Mouse (Mus musculus) embryonic facial prominence, embryonic 10.5 days (tissue): ENCODE measurements around the gene Rnf150. TPM values are rescaled to one million over a fixed set of nuclear protein-coding genes. Genes with fewer than 3 reads are reported as not detected.

Experiments used
- DNase-seq: peaks from one replicate; pipeline ENCODE4 v3.0.0-alpha.2; 2017; ENCODE audit warnings: low spot score
- H3K27ac ChIP-seq: fragments of 300-500 bp; sonication (generic); replicated peaks from 2 replicates; pipeline ENCODE4 v1.5.1; 2016; ENCODE audit warnings: mild to moderate bottlenecking
- H3K27me3 ChIP-seq: fragments of 300-500 bp; sonication (generic); replicated peaks from 2 replicates; pipeline ENCODE4 v1.6.1; 2016; ENCODE audit warnings: low read depth, mild to moderate bottlenecking; ENCODE audit not compliant: poor library complexity, severe bottlenecking
- H3K36me3 ChIP-seq: fragments of 300-500 bp; sonication (generic); replicated peaks from 2 replicates; pipeline ENCODE4 v1.6.1; 2016; ENCODE audit warnings: mild to moderate bottlenecking, moderate library complexity
- H3K4me1 ChIP-seq: fragments of 300-500 bp; sonication (generic); 2 replicates; pipeline ENCODE4 v1.6.1; 2016
- H3K4me3 ChIP-seq: fragments of 300-500 bp; sonication (generic); 2 replicates; pipeline ENCODE4 v1.5.1; 2016; ENCODE audit warnings: mild to moderate bottlenecking, moderate library complexity
- H3K9me3 ChIP-seq: fragments of 300-500 bp; sonication (generic); 2 replicates; pipeline ENCODE4 v1.6.1; 2016; ENCODE audit warnings: mild to moderate bottlenecking
- WGBS: fragments of 180-500 bp; shearing (Covaris S2); methylation state at CpG from one replicate; pipeline ENCODE4 v1.1.7; 2016; 5-methylcytosine and 5-hydroxymethylcytosine counted together
- polyA plus RNA-seq: library from polyadenylated mRNA; unstranded; fragments of >200 nt; fragmentation: Nextera tagmentation; extraction: Ambion mirVana; gene quantifications from 2 replicates; pipeline ENCODE4 v1.2.1, GENCODE M21; 2016

Gene Rnf150
- polyA plus RNA-seq, 1 experiment from 2014 or later = 2.5 TPM

GRCm38 (mm10) chr8:82964537-82964936 is 101.4 kb downstream of the Rnf150 start:
- Histone ChIP-seq H3K27me3 (no peaks in the 10 kb centered on the region), H3K36me3 (no peaks in the 10 kb centered on the region), H3K4me1 (peaks cover 17% of the 10 kb centered on the region), H3K27ac (no peak overlapping the region), H3K4me3 (no peak overlapping the region), H3K9me3 (no peaks in the 10 kb centered on the region)
- WGBS = 79% methylated on average over 2 of the region's 2 CpGs
- no peak for DNase-seq

GRCm38 (mm10) chr8:82967879-82968678 is 104.9 kb downstream of the Rnf150 start:
- Histone ChIP-seq H3K36me3 (no peaks in the 10 kb centered on the region), H3K27ac (no peak overlapping the region), H3K4me1 (peaks cover 40% of the 10 kb centered on the region), H3K27me3 (no peaks in the 10 kb centered on the region), H3K4me3 (no peak overlapping the region), H3K9me3 (no peaks in the 10 kb centered on the region)
- DNase-seq = no peak
- 72% methylated on average over 8 of the region's 8 CpGs for WGBS

DNA sequence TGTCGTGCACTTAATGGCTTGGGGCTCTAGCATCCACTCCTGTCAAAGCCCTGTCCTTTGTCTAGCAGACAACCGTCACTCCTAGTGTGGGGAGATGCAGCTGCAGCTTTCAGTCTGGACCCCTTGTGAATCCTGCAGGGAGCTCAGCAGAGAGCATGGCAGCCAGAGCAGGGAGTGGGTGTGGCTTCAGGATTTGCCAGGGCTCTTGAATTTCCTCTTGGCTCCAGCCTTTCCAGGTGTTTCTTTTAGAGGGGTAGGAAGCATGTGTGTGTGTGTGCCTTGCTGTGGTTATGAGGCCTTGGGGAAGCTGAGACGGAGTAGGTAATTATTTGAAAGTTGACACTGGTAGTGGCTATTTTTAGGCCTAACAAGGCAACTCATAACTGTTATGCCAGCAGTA is 106.8 kb downstream of the Rnf150 start:
- Histone ChIP-seq H3K27ac (peak overlapping the region; percentile 52), H3K9me3 (no peaks in the 10 kb centered on the region), H3K27me3 (no peaks in the 10 kb centered on the region), H3K4me1 (peaks cover 44% of the 10 kb centered on the region), H3K4me3 (no peak overlapping the region), H3K36me3 (no peaks in the 10 kb centered on the region)
- peak; percentile 53 for DNase-seq
- WGBS = 17% methylated on average over 3 of the region's 3 CpGs

DNA sequence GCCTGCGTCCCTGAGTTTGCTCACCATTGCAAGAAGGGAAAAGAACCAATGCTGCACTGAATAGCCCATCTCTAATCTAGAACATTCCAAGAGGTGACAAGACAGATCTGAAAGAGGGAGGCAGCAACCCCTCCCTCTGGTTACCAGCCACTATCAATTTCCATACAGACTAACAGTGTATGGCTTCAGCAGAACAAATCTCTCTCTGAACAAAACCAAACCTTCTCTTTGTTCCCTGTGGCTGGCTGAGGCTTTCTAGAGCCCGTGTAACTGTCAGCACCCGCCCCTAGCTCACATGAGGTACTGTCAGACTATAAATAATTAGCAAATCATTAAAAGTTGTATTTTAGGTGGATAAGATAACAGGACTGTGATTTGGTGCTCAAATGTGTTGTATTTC is 109.7 kb downstream of the Rnf150 start:
- Histone ChIP-seq H3K27ac (peak overlapping the region; percentile 59), H3K4me3 (no peak overlapping the region), H3K36me3 (0 out of 2 replicates have a peak, but pooled peaks cover 4% of the 10 kb centered on the region), H3K4me1 (peaks cover 44% of the 10 kb centered on the region), H3K27me3 (no peaks in the 10 kb centered on the region), H3K9me3 (no peaks in the 10 kb centered on the region)
- 80% methylated on average over 3 of the region's 3 CpGs for WGBS
- no peak for DNase-seq

DNA sequence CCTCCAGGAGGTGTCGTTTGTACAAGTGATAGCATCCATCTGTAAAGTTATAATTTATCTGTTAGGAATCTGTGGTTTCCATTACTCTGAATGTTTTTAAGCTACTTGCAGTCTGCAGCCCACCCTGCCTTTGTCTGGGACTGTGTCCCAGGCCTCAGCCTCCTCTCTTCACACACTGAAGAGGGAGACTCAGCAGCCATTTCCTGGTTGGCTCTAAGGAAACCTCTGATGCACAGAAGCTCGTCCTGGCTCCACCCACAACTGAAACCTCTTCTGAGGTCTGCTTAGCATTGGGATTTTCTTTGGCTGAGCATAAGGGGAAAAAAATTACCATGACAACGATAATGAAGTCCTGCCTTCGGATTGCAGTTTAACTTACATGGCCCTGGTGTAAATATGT is 110.2 kb downstream of the Rnf150 start:
- Histone ChIP-seq H3K4me3 (no peak overlapping the region), H3K9me3 (no peaks in the 10 kb centered on the region), H3K36me3 (0 out of 2 replicates have a peak, but pooled peaks cover 4% of the 10 kb centered on the region), H3K27ac (peak overlapping the region; percentile 30; the same call in 1 of the 2 replicates), H3K4me1 (peaks cover 39% of the 10 kb centered on the region), H3K27me3 (no peaks in the 10 kb centered on the region)
- WGBS = 59% methylated on average over 4 of the region's 4 CpGs
- peak; percentile 27 for DNase-seq

GRCm38 (mm10) chr8:82981244-82981855 is 118.2 kb downstream of the Rnf150 start:
- no peaks in the 10 kb centered on the region for H3K9me3 ChIP-seq
- H3K4me1 ChIP-seq = peaks cover 4% of the 10 kb centered on the region; the same call in 1 of the 2 replicates
- H3K4me3 ChIP-seq = no peak overlapping the region
- 86% methylated on average over 4 of the region's 4 CpGs for WGBS
- H3K27me3 ChIP-seq = no peaks in the 10 kb centered on the region
- no peak overlapping the region for H3K27ac ChIP-seq
- no peak for DNase-seq
- H3K36me3 ChIP-seq = no peaks in the 10 kb centered on the region

GRCm38 (mm10) chr8:82982873-82983272 is 119.7 kb downstream of the Rnf150 start:
- 73% methylated on average over 1 of the region's 1 CpGs for WGBS
- Histone ChIP-seq H3K9me3 (no peaks in the 10 kb centered on the region), H3K4me3 (no peak overlapping the region), H3K4me1 (peaks cover 4% of the 10 kb centered on the region; the same call in 1 of the 2 replicates), H3K27ac (no peak overlapping the region), H3K27me3 (no peaks in the 10 kb centered on the region), H3K36me3 (no peaks in the 10 kb centered on the region)
- DNase-seq = no peak

GRCm38 (mm10) chr8:82983301-82983700 is 120.1 kb downstream of the Rnf150 start:
- peaks cover 4% of the 10 kb centered on the region; the same call in 1 of the 2 replicates for H3K4me1 ChIP-seq
- 80% methylated on average over 5 of the region's 5 CpGs for WGBS
- H3K4me3 ChIP-seq = no peak overlapping the region
- H3K36me3 ChIP-seq = no peaks in the 10 kb centered on the region
- no peak overlapping the region for H3K27ac ChIP-seq
- H3K9me3 ChIP-seq = no peaks in the 10 kb centered on the region
- no peaks in the 10 kb centered on the region for H3K27me3 ChIP-seq
- DNase-seq = no peak

- Histone ChIP-seq H3K4me1 (peaks cover 12% of the 10 kb centered on the region; the same call in 1 of the 2 replicates), H3K4me3 (no peak overlapping the region), H3K9me3 (no peaks in the 10 kb centered on the region), H3K27me3 (no peaks in the 10 kb centered on the region), H3K27ac (no peak overlapping the region), H3K36me3 (no peaks in the 10 kb centered on the region)
- DNase-seq = no peak
- 72% methylated on average over 4 of the region's 4 CpGs for WGBS
Measured at GRCm38 (mm10) chr8:82992093-82992492, 128.9 kb downstream of the Rnf150 start.

GRCm38 (mm10) chr8:82995727-82996438 is 132.7 kb downstream of the Rnf150 start:
- H3K4me3 ChIP-seq = no peak overlapping the region
- no peak for DNase-seq
- no peaks in the 10 kb centered on the region for H3K36me3 ChIP-seq
- WGBS = 56% methylated on average over 3 of the region's 3 CpGs
- H3K27ac ChIP-seq = no peak overlapping the region
- no peaks in the 10 kb centered on the region for H3K9me3 ChIP-seq
- peaks cover 12% of the 10 kb centered on the region; the same call in 1 of the 2 replicates for H3K4me1 ChIP-seq
- no peaks in the 10 kb centered on the region for H3K27me3 ChIP-seq

- 83% methylated on average over 3 of the region's 3 CpGs for WGBS
- no peaks in the 10 kb centered on the region for H3K9me3 ChIP-seq
- H3K36me3 ChIP-seq = no peaks in the 10 kb centered on the region
Measured at GRCm38 (mm10) chr8:82996843-82997242, 133.7 kb downstream of the Rnf150 start.

GRCm38 (mm10) chr8:82998778-82999177 is 135.6 kb downstream of the Rnf150 start:
- DNase-seq = no peak
- H3K9me3 ChIP-seq = no peaks in the 10 kb centered on the region
- no peaks in the 10 kb centered on the region for H3K36me3 ChIP-seq
- no peaks in the 10 kb centered on the region for H3K27me3 ChIP-seq
- H3K27ac ChIP-seq = no peak overlapping the region
- H3K4me1 ChIP-seq = peaks cover 12% of the 10 kb centered on the region; the same call in 1 of the 2 replicates
- H3K4me3 ChIP-seq = no peak overlapping the region
- WGBS = 88% methylated on average over 2 of the region's 2 CpGs

More at GRCm38 (mm10) chr8:82996843-82997242, 133.7 kb downstream of the Rnf150 start:
- no peaks in the 10 kb centered on the region for H3K27me3 ChIP-seq
- DNase-seq = no peak
- peaks cover 12% of the 10 kb centered on the region; the same call in 1 of the 2 replicates for H3K4me1 ChIP-seq
- H3K4me3 ChIP-seq = no peak overlapping the region
- H3K27ac ChIP-seq = no peak overlapping the region
